Mouse (Mus musculus) megakaryocyte, embryonic 14.5 days (primary cell): ENCODE data around the gene Usp10.

ENCODE experiments used
- FLI1 ChIP-seq: IDR thresholded peaks from 2 replicates; pipeline ENCODE4 v1.6.1; 2012; ENCODE audit warnings: low read length, inconsistent platforms, mixed read lengths
- GATA1 ChIP-seq: IDR thresholded peaks from 3 replicates; pipeline ENCODE4 v1.6.1; 2012; ENCODE audit warnings: mixed read lengths, low read length, inconsistent platforms, borderline replicate concordance

DNA sequence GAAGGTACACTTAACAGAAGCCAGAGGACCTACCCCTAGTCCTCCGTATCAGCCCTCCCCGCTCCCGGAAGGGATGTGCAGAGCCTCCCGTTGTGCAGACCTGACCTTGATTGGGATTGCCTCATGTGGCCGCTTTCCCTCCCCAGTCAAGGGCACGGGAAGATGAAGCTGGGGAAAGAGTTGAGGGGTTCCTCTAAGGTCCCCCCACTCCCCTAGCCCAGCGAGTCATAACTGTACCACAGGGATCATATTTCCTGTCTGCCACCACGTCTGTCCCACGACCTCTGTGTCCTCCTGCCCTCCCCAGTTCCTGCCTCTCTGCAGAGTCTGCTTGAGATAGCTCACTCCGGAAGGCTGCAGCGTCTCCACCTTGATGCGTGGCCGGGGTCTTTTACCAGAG lies 12.2 kb upstream of the Usp10 start:
- TF ChIP-seq GATA1 (no peak), FLI1 (no peak)
